Mouse (Mus musculus): ENCODE measurements around the gene Xlr.
"Not testable (repeated sequence)": the region's sequence is repeated elsewhere in the genome, so short reads cannot be mapped to it uniquely, and the experiment has no call there.

The Xlr gene

GRCm38 (mm10) chrX:53797519-53797918 is at the start of gene Xlr:
Gene Xlr (minus strand): TSS chrX:53797706.
- DNase-seq: not testable (repeated sequence)

DNA sequence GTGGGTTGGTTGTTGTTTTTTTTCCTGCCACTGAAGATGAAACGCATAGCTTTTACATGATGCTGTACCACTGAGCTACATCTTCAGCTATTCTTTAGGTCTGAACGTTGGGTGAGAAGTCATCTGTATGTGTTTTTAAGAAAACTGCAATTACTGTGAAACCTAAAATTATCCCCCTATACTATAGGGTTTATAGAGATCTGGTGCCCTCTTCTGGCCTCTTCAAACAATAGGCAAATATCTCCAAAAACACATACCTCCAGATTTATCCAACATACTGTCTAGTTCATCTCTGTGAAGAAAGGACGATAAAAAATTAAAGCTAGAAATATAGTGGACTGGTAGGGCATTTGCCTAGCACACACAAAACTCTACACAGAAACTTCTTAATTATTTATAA is 1.6 kb upstream of the Xlr start:
- no peak for DNase-seq

GRCm38 (mm10) chrX:53776276-53776675 is 21.2 kb downstream of the Xlr start, which contains the start of gene Zfp36l3:
Gene Zfp36l3 (minus strand): TSS chrX:53776394.
- DNase-seq: no peak

GRCm38 (mm10) chrX:53757736-53758135 is 39.8 kb downstream of the Xlr start, which contains the start of gene 1700013H16Rik:
Gene 1700013H16Rik (minus strand): TSS chrX:53757831.
- no peak for DNase-seq

- no peak for DNase-seq
Measured at GRCm38 (mm10) chrX:53752851-53753250, 44.7 kb downstream of the Xlr start.

DNA sequence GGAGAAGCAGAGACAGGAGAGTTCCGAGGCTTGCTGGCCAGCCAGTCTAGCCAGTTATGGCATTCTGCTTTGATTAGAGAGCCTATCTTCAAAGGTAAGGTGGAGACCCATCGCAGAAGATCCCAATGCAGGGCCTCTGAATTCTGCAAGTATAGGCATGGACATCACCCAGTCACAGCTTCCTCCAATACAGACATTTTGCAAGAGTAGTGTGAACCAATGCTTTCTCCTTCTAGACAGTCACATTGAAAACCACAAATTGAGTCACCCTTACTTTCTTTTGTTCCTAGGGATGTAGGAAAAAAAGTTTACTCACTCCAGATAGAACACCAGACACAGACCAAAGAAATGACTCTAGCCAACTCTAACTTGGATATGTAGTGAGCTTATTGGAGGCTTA is 68.5 kb downstream of the Xlr start:
- DNase-seq: no peak
